Mouse (Mus musculus): ENCODE results near the gene Gm21958.

GRCm38 (mm10) chr3:54689091-54689490 is 25.1 kb downstream of the Gm21958 start:
- TF ChIP-seq POLR2A (IDR thresholded peaks at IDR 0.05; ENCODE audit: insufficient read length, low read depth), result no peak
- no peak for TF ChIP-seq MYOD1 (IDR thresholded peaks at IDR 0.05; ENCODE audit: control insufficient read depth in 1 of 3, insufficient read length in 2 of 3, low read depth in 2 of 3)
- TF ChIP-seq POLR2AphosphoS2 (IDR thresholded peaks at IDR 0.05; ENCODE audit: insufficient read length, low read depth), result no peak
- TF ChIP-seq USF1 (IDR thresholded peaks at IDR 0.05; ENCODE audit: low read depth), result no peak
- TF ChIP-seq TCF12 (IDR thresholded peaks at IDR 0.05; ENCODE audit: insufficient read depth, poor library complexity, severe bottlenecking), result no peak
- no peak for TF ChIP-seq CEBPB (IDR thresholded peaks at IDR 0.05; ENCODE audit: insufficient read depth, poor library complexity, severe bottlenecking)
